Mouse (Mus musculus) C2C12 (cell line): ENCODE data around the gene Syngr3.

Experiments used
- CEBPB ChIP-seq: IDR thresholded peaks from one replicate; pipeline ENCODE4 v1.6.1; 2011; ENCODE audit warnings: low read depth, mild to moderate bottlenecking, control low read depth, moderate library complexity
- CTCF ChIP-seq: IDR thresholded peaks from one replicate; pipeline ENCODE4 v1.5.1; 2011; ENCODE audit not compliant: control insufficient read depth, insufficient read depth, insufficient read length
- MAX ChIP-seq: IDR thresholded peaks from one replicate; pipeline ENCODE4 v1.6.1; 2011; ENCODE audit warnings: mild to moderate bottlenecking, control low read depth
- MYOD1 ChIP-seq: IDR thresholded peaks from one replicate; pipeline ENCODE4 v1.6.1; 2011; ENCODE audit warnings: low read depth; ENCODE audit not compliant: control insufficient read depth, insufficient read length

GRCm38 (mm10) chr17:24651835-24652234 lies 37.9 kb downstream of the Syngr3 start:
- TF ChIP-seq MAX (no peak), CTCF (no peak), MYOD1 (no peak), CEBPB (no peak)
